Mouse (Mus musculus): ENCODE results near the gene Snrpa.

DNA sequence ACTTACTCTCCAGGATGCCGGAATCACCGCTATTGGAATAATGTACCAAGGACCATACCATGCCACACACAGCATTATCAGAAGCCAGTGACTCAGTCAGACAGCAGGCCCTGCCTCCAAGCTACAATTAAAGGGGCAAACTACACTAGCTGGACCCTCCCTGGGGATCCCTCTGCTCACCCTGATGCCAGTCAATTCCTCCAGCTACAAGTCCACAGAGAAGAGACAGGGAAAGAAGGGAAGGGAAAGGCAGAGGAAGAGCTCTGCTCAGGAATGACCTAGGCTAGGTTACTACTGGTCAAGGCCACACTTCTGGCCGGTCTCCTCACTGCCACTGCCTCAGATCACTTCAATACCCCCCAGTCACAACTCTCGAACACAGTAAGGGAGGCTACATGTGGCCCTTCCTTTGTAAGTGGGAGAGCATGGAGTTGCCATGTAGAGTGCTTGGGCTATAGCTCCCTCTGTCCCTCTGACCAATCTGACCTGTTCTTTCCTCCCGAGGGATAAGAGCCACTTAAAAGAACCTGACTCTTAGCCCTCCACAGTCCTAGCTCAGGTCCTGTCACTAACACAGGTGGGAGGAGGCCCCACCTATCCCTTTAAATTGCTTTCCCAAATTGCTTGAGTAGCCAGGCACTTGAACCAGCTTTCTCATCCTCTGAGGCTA lies 33.2 kb downstream of the Snrpa start:
- TF ChIP-seq TAL1 (IDR thresholded peaks at IDR 0.05; ENCODE audit: low read length): no peak
- TF ChIP-seq GATA1 (IDR thresholded peaks at IDR 0.05; ENCODE audit: low read length): no peak
